Mouse (Mus musculus) macrophage (primary cell): Measurements from ENCODE around the gene Sept7. TPM values are rescaled to one million over a fixed set of nuclear protein-coding genes. Genes with fewer than 3 reads are reported as not detected.

Experiments
- polyA plus RNA-seq: library from polyadenylated mRNA; stranded (reverse); fragments of 250-400 nt; gene quantifications from 3 replicates; pipeline ENCODE4 v1.2.4, GENCODE M21; 2018; ENCODE audit warnings: inconsistent platforms

Sept7 gene
- polyA plus RNA-seq, 1 experiment from 2014 or later = 225 TPM

Other genes starting within 250 kb of the Sept7 start
- not detected in 3 replicates for gene Gm10181, start 163.0 kb upstream of the Sept7 start, polyA plus RNA-seq
- gene Herpud2, start 100.6 kb upstream of the Sept7 start, polyA plus RNA-seq = 37.7 to 47.0 TPM (median 39.2 TPM) in 3 replicates
- gene Eepd1, start 229.1 kb downstream of the Sept7 start, polyA plus RNA-seq = 15.4 to 45.8 TPM (median 36.5 TPM) in 3 replicates